Mouse (Mus musculus): ENCODE results near the gene Chit1.

- TF ChIP-seq CTCF (IDR thresholded peaks at IDR 0.05; ENCODE audit: insufficient read depth, low read length) (no peak), POLR2A (IDR thresholded peaks at IDR 0.05; ENCODE audit: borderline replicate concordance, extremely low read depth, low read depth, low read length) (no peak)
Measured at GRCm38 (mm10) chr1:134091851-134092250, 19.2 kb upstream of the Chit1 start.

Measured in lung, adult 2 months (tissue).